ENCODE assay signal across 9 mouse cellular contexts in the genomic region with DNA sequence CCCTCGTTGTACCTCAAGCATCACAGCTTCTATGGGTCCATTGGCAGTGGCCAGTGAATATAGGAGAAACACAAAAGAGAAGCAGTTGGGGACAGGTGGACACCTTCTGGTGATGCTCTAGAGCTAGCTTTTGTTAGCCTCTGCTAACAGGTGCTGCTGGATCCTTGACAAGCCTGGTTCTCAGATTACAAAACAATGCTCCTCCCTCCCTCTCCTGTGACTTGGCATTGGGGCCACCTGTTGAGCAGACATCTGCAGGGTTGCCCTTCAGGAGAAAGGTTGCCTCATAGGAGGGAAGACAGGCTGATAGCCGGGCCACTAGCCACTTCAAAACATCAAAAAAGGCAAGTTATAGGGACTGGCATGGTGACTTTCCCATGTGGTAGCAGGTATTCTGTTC. TPM values are rescaled to one million over a fixed set of nuclear protein-coding genes. Genes with fewer than 3 reads are reported as not detected.
DNase-seq lines count a peak whose midpoint lies in the region; ATAC-seq and TF ChIP-seq lines count a peak whose summit lies in the region.
"Had no signal": no experiment of that assay in that cellular context is flagged by ENCODE, and none has a peak within 500 bp of the region (broad histone marks: within the 10 kb centered on the region; RNA-seq: fewer than 3 reads in every experiment).

A gene (plus strand): TSS at position 287 of the 400 bp plus-strand sequence.

- H3K4me3 ChIP-seq in kidney, embryonic 16.5 days (ENCODE audit: low read length) = no peak within 1 kb of the TSS
- no peak within 1 kb of the TSS for H3K4me3 ChIP-seq in heart, embryonic 12.5 days
- H3K4me3 ChIP-seq in limb, embryonic 14.5 days (replicated peaks; ENCODE audit: low read length) = no peak within 1 kb of the TSS

- no peak within 1 kb of the TSS for H3K27ac ChIP-seq in kidney, embryonic 16.5 days (ENCODE audit: low read length)
- no peak within 1 kb of the TSS for H3K27ac ChIP-seq in heart, embryonic 12.5 days (ENCODE audit: poor library complexity, severe bottlenecking)
- H3K27ac ChIP-seq in limb, embryonic 14.5 days (replicated peaks; ENCODE audit: low read depth, low read length) = no peak within 1 kb of the TSS

- 37% methylated on average over 2 of the region's 2 CpGs for WGBS in kidney, embryonic 16.5 days
- WGBS in heart, embryonic 12.5 days = 34% methylated on average over 2 of the region's 2 CpGs
- 56% methylated on average over 2 of the region's 2 CpGs for WGBS in limb, embryonic 14.5 days

- no peak for ATAC-seq in kidney, embryonic 16.5 days (ENCODE audit: low FRiP score, low TSS enrichment)
- no peak for ATAC-seq in heart, embryonic 12.5 days (ENCODE audit: insufficient number of reproducible peaks, low FRiP score)
- no peak for ATAC-seq in limb, embryonic 14.5 days (ENCODE audit: low FRiP score, low read depth)

- no peak for TF ChIP-seq POLR2A in limb, embryonic 14.5 days (IDR thresholded peaks at IDR 0.05; ENCODE audit: borderline replicate concordance, extremely low read depth, insufficient read depth, insufficient read length)

- no peaks in the 10 kb centered on the region for H3K36me3 ChIP-seq in kidney, embryonic 16.5 days (ENCODE audit: insufficient read depth, low read length)
- H3K36me3 ChIP-seq in heart, embryonic 12.5 days = no peaks in the 10 kb centered on the region
- no peaks in the 10 kb centered on the region for H3K36me3 ChIP-seq in limb, embryonic 14.5 days (ENCODE audit: control insufficient read depth, insufficient read depth, low read length)
- H3K36me3 ChIP-seq: G1E had no signal

- peaks cover 7% of the 10 kb centered on the region; the same call in 1 of the 2 replicates for H3K4me1 ChIP-seq in kidney, embryonic 16.5 days (ENCODE audit: insufficient read depth, low read length)
- peaks cover 6% of the 10 kb centered on the region for H3K4me1 ChIP-seq in heart, embryonic 12.5 days (replicated peaks)
- no peaks in the 10 kb centered on the region for H3K4me1 ChIP-seq in limb, embryonic 14.5 days (ENCODE audit: control insufficient read depth, insufficient read depth, low read length)

- DNase-seq in kidney, adult 8-10 months = no peak
- DNase-seq in adrenal gland, adult 8-10 months = no peak
- DNase-seq in limb, embryonic 14.5 days (ENCODE audit: low spot score) = no peak
- no peak for DNase-seq in testis, postnatal 14 days (ENCODE audit: low spot score)
- DNase-seq in left cerebral cortex, adult 8-10 months (ENCODE audit: low spot score in 2 of 2) = no peak
- no peak for DNase-seq in right cerebral cortex, postnatal 36 days (ENCODE audit: low spot score in 2 of 2)

- no peak within 1 kb of the TSS for H3K9ac ChIP-seq in kidney, embryonic 16.5 days (replicated peaks; ENCODE audit: low read length)
- no peak within 1 kb of the TSS for H3K9ac ChIP-seq in heart, embryonic 12.5 days
- no peak within 1 kb of the TSS for H3K9ac ChIP-seq in limb, embryonic 14.5 days (ENCODE audit: low read depth, low read length, severe bottlenecking)

- H3K9me3 ChIP-seq in kidney, embryonic 16.5 days (ENCODE audit: low read length) = no peaks in the 10 kb centered on the region
- H3K9me3 ChIP-seq in heart, embryonic 12.5 days (replicated peaks) = no peaks in the 10 kb centered on the region
- no peaks in the 10 kb centered on the region for H3K9me3 ChIP-seq in limb, embryonic 14.5 days (ENCODE audit: control insufficient read depth, low read length)
- H3K9me3 ChIP-seq: G1E had no signal

- no peaks in the 10 kb centered on the region for H3K27me3 ChIP-seq in kidney, embryonic 16.5 days (ENCODE audit: insufficient read depth, low read length)
- no peaks in the 10 kb centered on the region for H3K27me3 ChIP-seq in heart, embryonic 12.5 days (replicated peaks)
- H3K27me3 ChIP-seq in limb, embryonic 14.5 days (ENCODE audit: control insufficient read depth, insufficient read depth, low read length) = no peaks in the 10 kb centered on the region

- H3K4me2 ChIP-seq in kidney, embryonic 16.5 days (replicated peaks; ENCODE audit: low read depth, low read length) = no peak within 1 kb of the TSS
- no peak within 1 kb of the TSS for H3K4me2 ChIP-seq in heart, embryonic 12.5 days
- H3K4me2 ChIP-seq in limb, embryonic 14.5 days (replicated peaks; ENCODE audit: low read depth, low read length, severe bottlenecking) = no peak within 1 kb of the TSS

RNA-seq across cellular contexts. Expression of the gene that starts here (rescaled TPM):
- polyA plus RNA-seq in kidney, embryonic 16.5 days (2015; fragmentation: Nextera tagmentation; extraction: Ambion mirVana) = 30.7 and 31.9 TPM in 2 replicates
- total RNA-seq in adrenal gland, adult 8-10 months (2022) = 10 to 100 TPM; 41.7 to 74.1 (median 56.4) TPM
- polyA plus RNA-seq in heart, embryonic 12.5 days (2016; fragmentation: Nextera tagmentation; extraction: Ambion mirVana) = 16.7 and 16.9 TPM in 2 replicates
- polyA plus RNA-seq in limb, embryonic 14.5 days (2012; rRNA removed) = 14.4 and 15.8 TPM in 2 replicates
- 15.2 and 15.6 TPM in 2 replicates for polyA plus RNA-seq in limb, embryonic 14.5 days (2014; fragmentation: Nextera tagmentation; extraction: Ambion mirVana)
- 10 to 100 TPM in 1 of 4 experiments, 1 to 10 TPM in 3; 7.9 to 11.2 (median 9.4) TPM for total RNA-seq in left cerebral cortex, adult 8-10 months (2022)
